Mouse (Mus musculus): ENCODE results near the gene Cisd1.
"Not testable (repeated sequence)": the region's sequence is repeated elsewhere in the genome, so short reads cannot be mapped to it uniquely, and the experiment has no call there.

Cisd1 gene

DNA sequence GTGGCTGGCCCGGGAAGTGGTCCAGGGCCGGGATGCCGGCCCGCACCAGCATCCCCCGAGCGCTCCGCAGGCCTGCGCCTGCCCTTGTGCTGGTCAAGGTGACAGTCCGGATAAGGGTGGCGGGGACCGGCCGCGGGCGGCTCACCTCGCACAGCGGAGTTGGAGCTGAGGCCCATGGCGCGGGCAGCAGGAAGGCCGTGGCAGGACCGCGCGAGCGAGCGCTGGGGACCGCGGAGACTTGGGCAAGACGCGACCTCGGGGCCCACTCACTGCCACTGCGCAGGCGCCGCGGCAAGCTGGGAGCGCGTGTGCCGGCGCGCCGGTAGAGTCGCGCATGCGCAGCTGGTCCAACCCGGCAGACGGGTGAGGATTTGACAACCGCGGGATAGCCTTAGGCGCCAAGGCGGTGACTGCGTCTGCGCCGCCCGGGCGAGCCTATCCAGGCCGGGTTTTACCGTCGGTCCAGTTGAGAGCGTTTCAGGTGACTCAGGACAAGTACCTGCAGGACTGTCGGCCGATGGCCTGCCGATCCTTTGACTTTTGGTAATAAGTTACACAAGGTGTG lies at the start of gene Cisd1:
Cisd1 (minus strand) TSS at position 376 of the 565 bp plus-strand sequence.
- peak; percentile 98 for DNase-seq

DNA sequence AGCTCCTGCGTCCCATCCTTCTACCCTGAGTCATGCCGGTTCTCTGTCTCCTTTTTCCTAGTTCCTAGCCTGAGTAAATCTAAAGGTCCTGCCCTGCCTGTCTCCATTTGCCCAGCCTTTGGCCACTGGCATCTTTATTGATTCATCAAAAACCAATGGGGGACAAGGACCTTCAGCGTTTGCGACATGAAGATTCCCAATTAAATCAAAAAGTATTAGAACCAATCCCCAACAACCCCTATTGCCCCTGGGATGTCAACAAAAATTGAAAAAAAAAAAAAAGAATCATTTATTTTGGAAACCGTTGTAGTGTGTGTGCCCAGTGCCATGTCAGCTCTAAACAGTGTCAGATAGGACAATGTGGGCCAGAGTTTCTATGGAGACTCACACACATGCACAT lies 44.6 kb upstream of the Cisd1 start:
- DNase-seq: no peak

DNA sequence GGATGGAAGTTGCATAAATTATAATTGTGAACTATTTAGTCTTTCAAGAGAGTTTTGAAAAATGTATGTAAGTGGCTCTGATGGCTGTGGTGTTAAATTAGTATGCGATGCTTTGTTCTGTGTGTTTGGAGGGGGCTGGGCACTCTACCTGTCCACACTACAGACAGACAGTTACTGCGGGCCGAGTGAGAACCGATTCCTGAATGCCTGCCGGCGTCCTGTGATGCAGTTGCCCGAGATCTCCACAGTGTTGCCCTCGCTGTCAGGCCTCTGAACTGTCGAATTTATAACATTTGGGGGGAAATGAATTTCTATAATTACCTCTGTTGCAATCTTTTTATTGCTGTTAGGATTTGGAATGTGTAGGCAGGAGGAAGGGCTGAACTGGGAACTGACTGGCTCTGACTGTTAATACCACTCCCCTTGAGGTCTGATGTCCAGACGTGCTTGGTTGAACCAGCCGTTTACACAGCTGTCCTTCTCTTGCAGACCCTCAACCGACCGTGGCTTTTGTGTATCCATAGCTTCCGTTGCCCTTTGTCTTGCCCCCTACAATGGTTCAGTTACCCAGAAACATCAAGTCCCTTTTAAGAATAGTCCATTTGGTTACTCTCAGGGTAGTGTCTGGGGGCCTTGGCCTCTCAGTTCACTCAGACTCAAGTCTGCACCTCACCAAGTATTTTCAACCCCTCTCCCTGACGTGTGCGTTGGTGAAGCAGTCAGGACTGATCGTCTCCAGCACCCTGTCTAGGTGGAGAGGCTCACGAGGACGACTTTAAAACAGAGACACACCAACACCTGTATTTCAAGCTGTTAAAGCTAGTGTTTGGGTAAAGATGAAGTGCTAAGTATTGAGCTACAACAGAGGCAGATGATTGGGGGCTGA lies 39.6 kb upstream of the Cisd1 start:
- no peak for DNase-seq

DNA sequence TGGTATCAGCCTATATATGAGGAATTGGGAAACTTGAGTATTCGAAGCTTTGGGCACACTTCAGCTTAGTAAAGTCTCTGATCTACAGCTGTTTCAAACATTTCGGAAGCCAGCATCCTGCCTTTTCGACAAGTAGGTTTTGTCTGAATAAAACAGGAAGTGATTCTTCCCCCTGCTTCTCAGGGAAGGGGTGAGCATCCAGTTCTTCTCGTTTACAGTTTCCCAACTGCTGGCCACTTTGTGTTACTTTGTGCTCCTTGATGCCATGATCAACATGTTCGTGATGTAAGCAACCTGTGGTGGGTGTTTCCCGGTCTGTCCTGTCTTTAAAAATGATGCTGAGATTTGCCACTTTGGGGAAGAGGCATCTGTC lies 38.8 kb upstream of the Cisd1 start:
- not testable (repeated sequence) for DNase-seq

DNA sequence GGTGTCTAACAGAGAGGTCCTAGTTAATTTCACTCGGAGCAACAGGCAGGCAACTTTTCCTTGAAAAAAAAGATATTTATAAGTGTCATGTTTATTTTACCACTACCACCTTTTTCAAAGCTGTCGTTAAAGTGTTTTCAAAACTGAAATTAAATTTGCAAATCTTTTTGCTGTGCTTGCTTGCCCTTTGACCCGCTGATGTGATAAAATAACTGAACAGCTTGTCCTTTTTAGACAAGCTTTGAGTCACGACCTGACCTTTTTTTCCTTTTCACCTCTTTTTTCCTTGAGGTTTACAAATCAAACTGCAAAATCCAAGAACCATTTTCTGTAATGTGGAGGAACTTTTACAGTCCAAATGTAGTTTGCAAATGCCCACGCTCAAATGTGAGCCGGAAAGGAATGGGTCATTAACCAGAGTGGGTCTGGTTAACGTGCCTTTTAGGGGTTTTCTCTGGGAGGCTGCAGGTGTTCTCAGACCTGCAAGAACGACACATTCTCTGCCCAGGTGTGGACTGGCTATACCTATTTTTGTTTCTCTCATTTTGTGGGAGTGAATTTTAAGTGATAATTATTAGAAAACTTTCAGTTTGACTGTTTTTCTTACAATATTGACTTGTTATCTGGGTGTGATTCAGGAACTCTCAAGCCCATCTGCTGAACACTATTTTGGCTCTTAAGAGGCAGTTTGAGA lies 38.3 kb upstream of the Cisd1 start:
- DNase-seq: no peak

DNA sequence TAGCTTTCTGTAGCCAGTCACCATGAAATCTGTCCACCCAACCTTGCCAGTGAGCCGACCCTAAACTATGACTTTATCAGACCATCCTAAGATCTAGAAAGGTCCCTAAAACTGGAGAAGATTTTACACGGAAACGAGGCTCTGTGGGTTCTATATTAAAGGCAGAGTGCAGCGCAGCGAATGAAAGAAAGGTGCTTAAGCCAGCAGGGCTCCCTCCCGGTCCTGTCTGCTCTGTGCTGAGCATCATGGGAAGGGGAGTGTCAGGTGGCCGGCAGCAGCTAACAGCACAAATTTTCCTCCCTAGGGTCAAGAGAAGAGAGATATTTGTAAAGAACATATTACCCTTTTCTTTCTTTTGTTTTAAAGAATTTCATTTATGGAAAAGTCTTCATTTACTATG lies 37.4 kb upstream of the Cisd1 start:
- no peak for DNase-seq

DNA sequence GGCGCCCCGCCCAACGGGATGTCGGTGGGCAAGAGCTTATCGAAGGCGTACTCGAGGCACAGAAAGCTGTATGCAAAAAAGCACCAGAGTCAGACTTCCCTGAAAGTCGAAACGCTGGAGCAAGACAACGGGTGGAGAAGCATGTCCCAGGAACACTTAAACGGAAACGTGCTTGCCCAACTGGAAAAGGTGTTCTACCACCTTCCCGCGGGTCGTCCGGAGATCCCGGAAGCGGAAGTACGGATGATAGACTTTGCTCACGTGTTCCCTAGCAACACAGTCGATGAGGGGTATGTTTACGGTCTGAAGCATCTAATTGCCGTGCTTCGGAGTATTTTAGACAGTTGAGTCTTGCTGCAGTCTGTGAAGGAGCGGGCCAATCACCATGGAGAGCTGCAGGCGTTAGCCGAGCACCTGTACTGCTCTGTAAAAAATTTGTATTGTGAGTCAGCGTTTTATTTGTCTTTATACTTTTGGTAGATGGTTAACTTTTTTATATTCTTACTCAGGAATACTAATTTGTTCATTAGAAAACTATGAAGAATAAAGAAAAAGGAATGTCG lies 36.8 kb upstream of the Cisd1 start:
- DNase-seq: no peak

DNA sequence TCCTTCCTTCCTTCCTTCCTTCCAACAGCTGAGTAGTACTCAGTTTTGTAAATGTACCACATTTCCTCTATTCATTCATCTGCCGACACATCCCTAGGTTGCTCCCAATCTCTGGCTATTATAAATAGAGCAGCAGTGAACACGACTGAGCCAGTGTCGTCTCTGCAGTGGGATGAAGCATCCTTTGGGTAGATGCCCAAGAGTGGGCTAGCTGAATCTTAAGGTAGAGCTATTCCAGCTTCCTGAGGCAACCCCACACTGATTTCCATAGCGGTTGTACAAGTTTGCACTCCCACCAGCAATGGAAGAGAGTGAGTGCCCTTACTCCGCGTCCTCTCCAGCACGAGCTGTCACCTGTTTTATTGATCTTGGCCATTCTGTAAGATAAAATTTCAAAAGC lies 35.7 kb upstream of the Cisd1 start:
- DNase-seq: no peak

DNA sequence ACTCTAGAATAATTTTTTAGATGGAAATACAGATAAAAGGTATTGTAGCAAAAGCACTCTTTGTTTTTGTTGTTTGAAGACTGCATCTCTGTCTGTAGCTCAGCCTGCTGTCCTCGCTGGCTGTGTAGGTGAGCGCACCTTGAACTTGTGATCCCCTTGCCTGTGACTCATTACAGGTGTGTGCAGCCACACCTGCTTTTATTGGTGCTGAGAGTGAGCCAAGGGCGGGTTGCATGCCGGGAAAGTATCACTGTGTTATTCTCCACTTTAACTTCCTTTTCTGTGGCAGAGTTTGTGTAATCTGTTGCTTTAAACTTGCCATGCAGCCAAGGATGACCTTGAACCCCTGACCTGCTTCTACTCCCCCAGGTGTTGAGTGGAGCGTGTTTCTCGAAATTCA lies 31.3 kb upstream of the Cisd1 start:
- no peak for DNase-seq

DNA sequence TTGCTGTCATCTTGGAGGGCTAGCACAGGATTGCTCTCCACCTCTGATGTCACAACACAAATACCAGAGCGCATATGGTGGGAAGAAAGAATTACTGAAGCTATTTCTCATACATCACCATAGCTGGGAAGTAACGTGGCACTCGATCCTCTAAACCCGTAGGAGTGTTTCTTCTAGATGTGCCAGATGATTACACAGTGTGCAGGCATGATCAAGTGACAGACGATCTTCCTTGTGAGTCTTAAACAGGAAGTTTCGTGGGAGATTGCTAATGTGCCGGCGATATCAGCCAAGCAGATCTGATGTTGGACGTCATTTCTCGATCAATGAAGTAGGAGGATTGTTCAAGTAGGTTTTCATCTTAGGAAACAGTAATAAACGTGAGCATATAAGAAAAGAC lies 29.0 kb upstream of the Cisd1 start:
- no peak for DNase-seq

DNA sequence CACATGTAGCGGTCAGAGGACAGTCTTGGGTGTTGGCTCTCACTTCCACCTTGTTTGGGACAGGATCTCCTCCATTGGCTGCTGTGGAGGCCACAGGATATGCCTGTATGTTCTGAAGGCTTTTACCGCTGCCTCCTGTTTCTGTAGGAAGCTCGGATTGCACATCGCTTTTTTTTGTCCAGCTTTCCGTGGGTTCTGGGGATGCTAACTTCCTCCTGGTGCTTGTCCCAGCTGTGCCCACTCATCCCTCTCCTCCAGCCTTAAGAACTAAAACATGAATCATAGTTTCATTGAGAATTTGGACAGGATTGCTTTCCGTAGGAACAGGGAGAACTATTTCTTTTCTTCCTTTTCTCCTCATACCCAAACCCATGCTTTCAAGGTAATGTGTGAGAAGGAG lies 27.1 kb upstream of the Cisd1 start:
- DNase-seq: no peak

DNA sequence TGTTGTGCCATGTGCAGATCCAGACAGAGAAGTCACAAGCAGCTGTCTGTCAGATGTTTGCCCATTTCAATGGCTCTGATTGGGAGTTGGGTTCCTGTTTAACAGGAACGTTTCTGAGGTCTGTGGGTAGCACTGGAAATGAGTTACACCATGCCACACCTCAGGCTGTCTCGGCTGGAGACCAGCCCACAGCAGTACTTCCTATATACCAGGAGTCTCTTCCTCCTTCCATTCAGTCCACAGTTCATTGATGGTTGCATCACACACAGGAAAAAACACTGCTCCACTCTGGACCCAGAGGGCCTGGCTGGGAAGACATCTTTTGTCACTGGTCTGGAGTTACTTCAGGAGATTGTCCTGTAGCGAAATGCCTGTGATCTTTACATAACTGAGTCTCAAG lies 24.7 kb upstream of the Cisd1 start:
- no peak for DNase-seq

DNA sequence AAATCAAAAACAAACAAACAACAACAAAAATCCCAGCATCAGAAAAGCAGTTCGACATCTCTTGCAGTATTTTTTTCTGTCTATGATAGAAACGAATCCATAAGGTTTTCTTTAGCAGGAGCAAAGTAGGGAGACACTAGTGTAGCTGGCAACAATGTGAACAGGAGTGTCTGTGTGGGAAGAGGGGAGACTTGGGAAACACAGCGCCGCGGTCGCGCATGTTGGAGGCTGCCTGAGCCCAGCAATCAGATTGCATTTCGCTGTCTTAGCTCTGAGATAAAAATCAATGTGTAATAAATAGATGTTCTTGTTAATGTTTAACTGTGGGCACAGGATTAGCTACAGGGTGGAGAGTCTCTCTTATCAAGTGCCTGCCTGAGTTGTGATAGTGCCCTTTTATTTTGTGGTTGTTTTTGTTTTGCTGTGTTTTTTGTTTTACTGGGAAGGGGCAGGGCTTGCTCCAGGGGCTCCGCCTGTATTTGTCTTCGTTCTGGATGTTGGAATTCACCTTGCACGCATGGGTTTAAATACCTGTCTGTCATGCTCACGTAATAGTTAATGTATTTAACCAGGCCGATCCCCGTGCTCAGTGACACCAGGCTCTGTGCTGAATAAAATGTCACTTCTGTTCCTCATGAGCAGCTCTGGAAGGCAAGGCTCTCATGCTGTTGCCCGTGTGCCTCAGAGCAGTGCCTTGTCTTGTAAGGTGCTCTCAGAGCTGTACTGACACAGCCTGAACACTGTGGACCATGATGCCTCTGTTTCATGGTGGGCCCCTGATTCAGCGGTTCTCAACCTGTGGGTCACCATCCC lies 23.6 kb upstream of the Cisd1 start:
- DNase-seq: no peak

DNA sequence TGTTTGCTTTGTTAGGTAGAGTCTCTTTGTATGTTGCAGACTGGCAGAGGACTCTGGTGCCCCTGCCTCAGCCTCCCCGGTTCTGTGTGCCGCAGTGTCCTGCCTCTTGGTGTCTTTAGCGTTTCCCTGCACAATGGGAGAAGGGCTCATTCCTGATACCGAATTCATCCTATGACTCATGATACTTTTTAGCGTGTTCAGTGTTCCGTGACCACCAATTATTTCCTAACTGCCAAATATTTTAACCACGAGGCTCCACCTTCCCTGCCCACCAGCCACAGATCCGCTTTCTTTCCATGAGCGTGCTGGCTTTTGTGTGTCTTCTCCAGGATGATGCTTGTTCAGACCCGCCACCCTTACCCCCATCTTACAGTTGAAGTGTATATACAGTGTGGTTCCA lies 19.1 kb upstream of the Cisd1 start:
- no peak for DNase-seq

DNA sequence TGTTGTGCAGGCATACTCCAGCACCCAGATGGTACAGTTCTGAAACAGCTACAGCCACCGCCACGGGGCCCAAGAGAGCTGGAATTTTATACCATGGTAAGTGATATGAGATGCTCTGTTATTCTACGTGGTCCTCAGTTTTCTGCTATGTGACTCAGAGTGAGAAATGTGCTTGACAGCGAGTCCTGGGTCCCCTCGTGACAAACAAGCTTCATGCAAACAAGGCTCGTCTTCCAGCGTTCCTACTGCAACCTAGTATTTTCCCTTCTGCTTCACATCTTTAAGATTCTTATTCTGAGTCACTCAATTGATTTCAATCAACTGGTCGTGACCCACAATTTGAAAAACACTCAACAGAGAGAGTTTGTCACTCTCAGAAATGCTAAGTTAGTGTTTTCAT lies 18.7 kb upstream of the Cisd1 start:
- DNase-seq: no peak

DNA sequence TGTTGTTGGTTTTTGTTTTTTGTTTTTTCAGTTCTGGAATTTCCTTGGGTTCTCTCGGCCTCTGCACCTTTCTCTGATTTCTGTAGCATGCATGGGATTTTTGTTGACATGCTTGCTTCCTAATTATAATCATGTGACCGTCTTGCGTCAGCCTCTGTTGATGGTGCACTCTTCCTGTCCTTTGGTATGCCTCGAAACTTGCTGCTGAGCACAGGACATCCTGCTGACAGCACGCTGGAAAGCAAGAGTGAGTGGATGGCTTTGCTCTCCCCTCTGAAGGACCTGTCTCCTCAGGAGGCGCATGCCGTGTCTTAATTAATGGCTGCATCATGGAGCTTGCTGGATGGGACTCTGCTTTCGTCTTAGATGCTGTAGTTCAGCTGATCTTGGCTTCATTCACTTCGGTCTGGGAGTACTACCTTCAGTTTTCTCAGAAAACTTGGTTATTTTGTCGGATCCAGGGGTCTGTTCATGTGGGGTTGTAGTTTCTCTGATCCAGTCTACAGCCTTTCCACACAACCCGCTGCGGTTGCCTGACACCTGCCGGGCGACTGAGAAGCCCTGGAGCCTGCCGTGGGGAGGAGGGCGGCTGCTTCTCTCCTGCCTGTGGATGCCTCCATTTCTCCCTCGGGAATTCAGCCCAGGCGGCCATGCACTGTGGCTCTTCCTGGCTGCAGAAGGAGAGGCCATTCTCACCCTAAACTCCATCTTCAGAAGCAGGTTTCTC lies 17.2 kb upstream of the Cisd1 start:
- DNase-seq: no peak

DNA sequence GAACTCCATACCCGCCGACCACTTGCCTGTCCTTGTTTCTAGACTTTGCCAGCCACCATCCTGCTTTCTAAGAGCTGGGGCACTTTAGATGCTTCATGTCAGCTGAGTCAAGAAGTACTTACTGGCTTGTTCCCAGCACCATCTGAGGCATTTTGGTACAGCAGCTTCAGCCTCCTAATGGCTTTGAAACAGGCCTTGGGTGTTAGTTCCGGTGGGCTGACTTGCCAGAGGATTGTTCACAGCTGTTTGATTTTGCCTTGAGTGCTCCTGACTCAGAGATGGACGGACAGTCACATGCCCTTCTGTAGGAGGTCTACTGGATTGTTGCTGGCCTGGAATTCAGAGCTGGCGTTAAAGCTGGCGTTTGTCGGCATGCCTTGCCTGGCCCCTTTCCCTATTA lies 16.3 kb upstream of the Cisd1 start:
- no peak for DNase-seq

DNA sequence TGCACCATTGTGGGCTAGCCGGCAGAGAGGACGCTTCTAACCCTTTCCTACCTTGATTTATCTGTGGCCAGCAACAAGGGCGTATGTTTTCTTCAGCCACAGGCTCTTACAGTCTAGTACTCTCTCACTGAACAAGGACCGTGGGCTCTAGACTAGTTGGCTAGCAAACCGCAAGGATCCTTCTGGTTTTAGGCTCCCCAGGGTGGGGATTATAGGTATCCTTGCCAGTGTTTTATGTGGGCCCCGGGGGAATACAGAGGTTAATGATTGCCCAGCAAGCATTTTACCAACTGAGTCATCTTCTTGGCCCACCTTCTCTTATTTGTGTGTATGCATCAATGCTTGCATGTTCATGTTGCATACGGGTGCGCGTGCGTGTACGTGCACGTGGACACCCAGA lies 10.2 kb upstream of the Cisd1 start:
- DNase-seq: no peak

DNA sequence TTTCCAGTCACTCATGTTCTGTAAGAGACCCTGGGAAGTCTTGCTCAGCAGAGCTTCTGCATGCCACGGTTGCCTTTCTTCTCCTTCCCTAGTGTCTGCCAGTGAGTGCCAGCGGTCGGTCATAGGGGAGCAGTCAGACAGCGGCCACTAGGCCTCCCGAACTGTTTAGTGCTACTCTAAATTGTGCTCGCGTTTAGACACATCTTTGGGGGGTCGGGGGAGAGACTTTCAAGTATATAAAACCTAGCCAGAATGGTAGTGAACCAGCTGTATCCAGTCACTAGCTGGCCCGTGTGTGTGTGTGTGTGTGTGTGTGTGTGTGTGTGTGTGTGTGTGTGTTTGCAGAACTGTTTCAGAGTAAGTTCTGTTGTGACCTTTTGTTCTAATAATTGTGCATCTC lies 9.1 kb upstream of the Cisd1 start:
- no peak for DNase-seq

DNA sequence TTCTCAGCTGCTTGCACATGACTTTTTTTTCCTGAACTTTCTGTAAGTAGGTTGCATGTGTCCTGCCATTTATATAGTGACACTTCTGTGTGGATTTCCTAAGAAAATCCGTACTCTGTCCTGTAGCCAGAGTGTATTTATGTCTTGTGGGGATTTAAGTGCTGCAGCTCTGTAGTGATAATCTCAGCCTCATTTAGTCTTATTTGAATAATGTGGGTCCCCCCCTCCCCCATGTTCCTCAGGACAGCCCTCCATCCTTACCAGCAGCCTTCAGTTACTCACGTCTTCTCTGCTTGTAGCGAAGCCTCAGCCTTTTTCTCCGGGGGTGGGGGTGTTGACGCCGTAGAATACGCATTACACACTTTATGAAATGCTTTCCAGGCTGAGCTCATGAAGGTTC lies 6.5 kb upstream of the Cisd1 start:
- no peak for DNase-seq

DNA sequence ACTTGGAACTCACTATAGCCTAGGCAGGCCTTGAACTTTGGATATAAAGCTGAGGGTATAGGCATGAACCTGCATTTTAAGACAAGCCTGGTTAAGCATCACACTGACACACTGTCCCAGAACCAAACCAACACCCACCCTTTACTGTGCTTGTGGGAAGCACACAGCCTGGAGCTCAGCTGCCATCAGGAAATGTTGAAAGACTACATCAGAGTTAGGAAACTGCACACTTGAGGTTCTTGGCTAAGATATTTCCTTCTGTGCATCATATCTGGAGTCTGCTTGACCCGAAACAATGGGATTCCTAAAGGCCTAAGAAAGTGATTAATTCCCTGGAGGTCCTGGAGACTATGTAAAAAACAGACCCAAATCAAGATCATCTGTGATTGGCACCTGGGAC lies 4.5 kb upstream of the Cisd1 start:
- DNase-seq: no peak

DNA sequence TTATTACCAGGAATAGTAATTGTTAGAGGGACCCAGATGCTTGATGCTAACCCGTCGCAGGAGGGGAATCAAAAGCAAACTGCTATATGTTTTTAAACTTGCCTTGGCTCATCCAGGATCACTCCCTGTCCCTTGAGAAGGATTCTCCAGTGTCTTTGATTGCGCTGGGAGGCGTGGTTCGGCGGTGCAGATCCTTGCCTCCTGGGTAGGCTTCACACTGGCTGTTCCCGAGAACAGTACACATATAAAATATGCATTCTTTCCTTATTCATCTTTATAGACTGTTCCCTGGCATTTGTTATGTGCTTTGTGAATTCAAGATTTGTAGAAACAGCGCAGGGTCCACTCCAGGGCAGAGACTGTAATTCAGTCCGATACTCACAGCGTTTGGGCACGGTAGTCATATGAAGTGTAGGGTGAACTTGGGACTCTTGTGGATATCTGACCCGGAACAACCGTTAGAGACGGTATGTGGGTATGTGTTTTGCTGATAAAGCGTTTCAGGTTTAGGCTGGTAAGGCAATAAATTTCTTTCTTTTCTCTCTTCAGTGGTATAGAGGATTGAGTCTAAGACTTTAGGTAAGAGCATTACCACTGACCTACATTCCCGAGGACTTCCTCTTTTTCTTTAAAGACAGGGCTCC lies 4.0 kb upstream of the Cisd1 start:
- peak in 1 of 2 experiments; percentile 19 for DNase-seq

Data from cerebellum, postnatal 14 days (tissue).